Mouse (Mus musculus): Measurements from ENCODE around the gene Trip12.

DNA sequence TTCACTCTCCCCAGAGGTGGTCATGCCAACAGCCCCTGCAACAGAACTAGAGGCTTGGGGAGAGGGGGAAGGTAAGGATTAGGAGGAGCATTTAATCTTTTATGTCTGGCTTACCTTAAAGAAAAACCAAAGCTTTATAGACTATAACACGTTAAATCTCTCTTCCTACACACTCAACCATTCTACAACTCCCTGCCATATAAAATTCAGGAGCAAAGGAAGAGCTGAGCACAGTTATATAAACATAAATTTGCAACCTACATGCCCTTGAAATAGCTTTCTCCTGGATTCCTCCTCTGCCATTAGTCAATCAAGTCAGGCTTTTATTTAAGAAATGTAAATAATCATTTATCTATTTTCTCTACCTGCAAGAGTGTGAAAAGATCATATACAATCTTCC lies 62.9 kb downstream of the Trip12 start:
- TF ChIP-seq EP300 (IDR thresholded peaks at IDR 0.05; ENCODE audit: insufficient read depth, low read depth, low read length) (no peak), CTCF (IDR thresholded peaks at IDR 0.05) (no peak)

All from heart, adult 2 months (tissue).